Mouse (Mus musculus): Measurements from ENCODE around the gene Aldh16a1. TPM values are rescaled to one million over a fixed set of nuclear protein-coding genes. Genes with fewer than 3 reads are reported as not detected.
"Not testable (repeated sequence)": the region's sequence is repeated elsewhere in the genome, so short reads cannot be mapped to it uniquely, and the experiment has no call there.

The Aldh16a1 gene
- polyA plus RNA-seq, 1 experiment: 106 TPM

DNA sequence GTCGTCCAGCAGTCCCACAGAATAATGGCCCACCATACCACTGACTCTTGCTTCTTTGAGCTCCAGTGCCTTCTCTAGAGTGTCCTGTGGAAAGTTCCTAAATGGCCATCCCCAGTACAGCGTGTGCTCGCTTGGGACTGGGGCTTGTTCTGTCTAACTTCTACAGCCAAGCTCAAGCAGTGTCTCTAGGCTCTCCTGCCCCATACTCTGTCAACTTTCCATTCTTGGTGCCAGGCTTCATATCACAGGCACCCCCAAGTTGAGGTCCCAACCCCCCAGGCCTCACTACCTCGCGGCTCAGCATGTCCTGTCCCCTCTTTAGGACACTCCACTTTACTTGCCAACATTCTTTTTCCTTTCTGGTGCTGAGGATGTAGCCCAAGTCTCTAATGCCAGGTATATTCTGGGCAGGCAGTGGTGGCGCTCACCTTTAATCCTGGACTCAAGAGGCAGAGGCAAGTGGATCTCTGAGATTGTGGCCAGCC lies 6.0 kb upstream of the Aldh16a1 start:
- no peaks in the 10 kb centered on the region; the same call in 1 of the 2 replicates for H3K4me1 ChIP-seq (ENCODE audit: control insufficient read depth, insufficient read depth, low read length)
- no peak overlapping the region for H3K4me3 ChIP-seq (ENCODE audit: insufficient read depth, low read depth, low read length)
- no peak overlapping the region for H3K27ac ChIP-seq (ENCODE audit: insufficient read depth, low read depth, low read length)
- no peak for DNase-seq
- H3K36me3 ChIP-seq (ENCODE audit: control insufficient read depth, insufficient read depth, low read length): no peaks in the 10 kb centered on the region
- TF ChIP-seq CTCF (conservative IDR thresholded peaks at IDR 0.05; ENCODE audit: insufficient read depth, insufficient read length, low read depth, low read length) (no peak), POLR2A (IDR thresholded peaks at IDR 0.05; ENCODE audit: low read depth, low read length) (no peak)
- H3K27me3 ChIP-seq (replicated peaks; ENCODE audit: control insufficient read depth, insufficient read depth, low read length): no peaks in the 10 kb centered on the region
- 98% methylated on average over 6 of the region's 6 CpGs for WGBS

DNA sequence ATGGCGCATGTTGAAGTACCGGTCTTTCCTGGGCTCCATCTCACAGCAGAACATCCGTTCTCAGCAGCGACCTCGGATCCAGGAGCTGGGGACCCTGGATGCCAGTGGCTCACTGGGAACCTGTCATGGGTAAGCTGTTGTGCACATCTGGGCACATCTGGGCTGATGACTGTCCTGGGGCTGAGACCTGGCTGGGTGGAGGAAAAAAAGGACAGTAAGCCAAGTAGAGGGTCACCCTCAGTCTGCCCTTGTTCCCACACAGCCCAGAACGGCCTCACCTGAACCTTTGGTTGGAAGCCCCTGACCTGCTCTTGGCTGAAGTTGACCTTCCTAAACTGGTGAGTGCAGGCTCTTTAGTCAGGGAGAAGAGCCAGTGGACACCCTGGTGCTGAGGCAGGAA lies 4.6 kb upstream of the Aldh16a1 start:
- DNase-seq: no peak
- Histone ChIP-seq H3K4me3 (ENCODE audit: insufficient read depth, low read depth, low read length) (no peak overlapping the region), H3K27me3 (replicated peaks; ENCODE audit: control insufficient read depth, insufficient read depth, low read length) (no peaks in the 10 kb centered on the region), H3K36me3 (ENCODE audit: control insufficient read depth, insufficient read depth, low read length) (no peaks in the 10 kb centered on the region), H3K27ac (ENCODE audit: insufficient read depth, low read depth, low read length) (no peak overlapping the region), H3K4me1 (ENCODE audit: control insufficient read depth, insufficient read depth, low read length) (no peaks in the 10 kb centered on the region; the same call in 1 of the 2 replicates)
- TF ChIP-seq CTCF (conservative IDR thresholded peaks at IDR 0.05; ENCODE audit: insufficient read depth, insufficient read length, low read depth, low read length): no peak
- no peak for TF ChIP-seq POLR2A (IDR thresholded peaks at IDR 0.05; ENCODE audit: low read depth, low read length)
- WGBS: 88% methylated on average over 6 of the region's 6 CpGs

DNA sequence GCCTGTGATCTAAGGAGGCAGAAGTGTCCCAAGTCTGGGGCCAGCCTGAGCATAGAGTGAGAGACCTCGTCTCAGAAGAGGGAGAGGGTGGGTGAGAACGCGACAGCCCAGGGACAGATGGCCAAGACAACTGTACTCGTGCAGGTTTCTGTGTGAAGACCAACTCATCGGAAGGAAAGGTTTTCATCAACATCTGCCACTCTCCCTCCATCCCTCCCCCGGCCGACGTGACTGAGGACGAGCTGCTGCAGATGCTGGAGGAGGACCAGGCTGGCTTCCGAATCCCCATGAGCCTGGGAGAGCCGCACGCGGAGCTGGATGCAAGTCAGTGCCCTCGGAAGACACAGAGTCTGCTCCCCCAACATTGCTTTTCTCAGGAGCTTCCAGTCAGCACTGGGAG lies 3.1 kb upstream of the Aldh16a1 start:
- no peak overlapping the region for H3K27ac ChIP-seq (ENCODE audit: insufficient read depth, low read depth, low read length)
- WGBS: 87% methylated on average over 14 of the region's 14 CpGs

DNA sequence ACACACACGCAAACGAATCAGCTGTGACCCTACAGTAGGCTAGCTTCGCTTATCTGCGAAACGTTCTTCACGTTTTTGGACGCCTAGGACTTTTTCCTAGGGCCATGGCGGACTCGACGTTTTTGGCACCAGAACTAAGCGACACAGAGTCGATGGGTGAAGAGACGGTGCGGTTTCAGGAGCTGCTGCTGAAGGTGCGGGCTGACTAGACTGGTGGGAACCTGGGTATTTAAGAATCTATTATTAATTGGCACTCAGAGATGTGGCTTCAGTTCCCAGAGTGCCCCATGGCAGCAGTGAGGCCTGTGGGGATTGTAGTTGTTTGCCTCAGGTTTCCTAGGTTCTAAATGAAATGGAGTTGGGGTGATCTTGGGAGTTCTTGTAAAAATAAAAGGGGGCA lies 1.8 kb upstream of the Aldh16a1 start:
- Histone ChIP-seq H3K36me3 (ENCODE audit: control insufficient read depth, insufficient read depth, low read length) (no peaks in the 10 kb centered on the region), H3K27ac (ENCODE audit: insufficient read depth, low read depth, low read length) (no peak overlapping the region), H3K4me3 (ENCODE audit: insufficient read depth, low read depth, low read length) (no peak overlapping the region), H3K4me1 (ENCODE audit: control insufficient read depth, insufficient read depth, low read length) (no peaks in the 10 kb centered on the region), H3K27me3 (replicated peaks; ENCODE audit: control insufficient read depth, insufficient read depth, low read length) (no peaks in the 10 kb centered on the region)
- no peak for DNase-seq
- TF ChIP-seq CTCF (conservative IDR thresholded peaks at IDR 0.05; ENCODE audit: insufficient read depth, insufficient read length, low read depth, low read length): no peak
- no peak for TF ChIP-seq POLR2A (IDR thresholded peaks at IDR 0.05; ENCODE audit: low read depth, low read length)
- 94% methylated on average over 15 of the region's 15 CpGs for WGBS

More for the DNA sequence above, 3.1 kb upstream of the Aldh16a1 start:
- no peaks in the 10 kb centered on the region for H3K36me3 ChIP-seq (ENCODE audit: control insufficient read depth, insufficient read depth, low read length)
- DNase-seq: no peak
- H3K4me1 ChIP-seq (ENCODE audit: control insufficient read depth, insufficient read depth, low read length): no peaks in the 10 kb centered on the region; the same call in 1 of the 2 replicates
- TF ChIP-seq CTCF (conservative IDR thresholded peaks at IDR 0.05; ENCODE audit: insufficient read depth, insufficient read length, low read depth, low read length) (no peak), POLR2A (IDR thresholded peaks at IDR 0.05; ENCODE audit: low read depth, low read length) (no peak)
- no peaks in the 10 kb centered on the region for H3K27me3 ChIP-seq (replicated peaks; ENCODE audit: control insufficient read depth, insufficient read depth, low read length)
- no peak overlapping the region for H3K4me3 ChIP-seq (ENCODE audit: insufficient read depth, low read depth, low read length)

DNA sequence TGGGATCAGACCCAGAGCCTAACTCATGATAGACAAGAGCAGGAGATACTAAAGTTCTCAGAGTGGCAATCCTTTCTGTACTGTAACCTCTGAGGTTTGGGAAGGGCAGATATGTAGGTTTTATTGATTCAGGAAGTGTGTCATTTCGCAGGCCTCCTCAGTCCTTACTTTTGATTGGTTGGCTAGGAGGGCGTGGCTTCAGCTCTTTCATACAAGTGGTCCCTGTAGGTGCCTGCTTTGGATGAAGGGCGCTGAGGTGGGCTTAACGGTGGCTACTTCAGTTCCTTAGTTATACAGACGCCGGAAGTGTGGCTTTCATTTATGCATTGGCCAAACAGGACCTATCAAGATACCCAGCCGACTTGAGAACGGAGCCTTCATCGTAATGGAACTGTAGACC lies 1.2 kb upstream of the Aldh16a1 start:
- no peak for DNase-seq
- Histone ChIP-seq H3K36me3 (ENCODE audit: control insufficient read depth, insufficient read depth, low read length) (no peaks in the 10 kb centered on the region), H3K27ac (ENCODE audit: insufficient read depth, low read depth, low read length) (no peak overlapping the region), H3K4me1 (ENCODE audit: control insufficient read depth, insufficient read depth, low read length) (no peaks in the 10 kb centered on the region), H3K27me3 (replicated peaks; ENCODE audit: control insufficient read depth, insufficient read depth, low read length) (no peaks in the 10 kb centered on the region), H3K4me3 (ENCODE audit: insufficient read depth, low read depth, low read length) (no peak overlapping the region)
- TF ChIP-seq POLR2A (IDR thresholded peaks at IDR 0.05; ENCODE audit: low read depth, low read length) (no peak), CTCF (conservative IDR thresholded peaks at IDR 0.05; ENCODE audit: insufficient read depth, insufficient read length, low read depth, low read length) (no peak)
- WGBS: 88% methylated on average over 9 of the region's 9 CpGs

DNA sequence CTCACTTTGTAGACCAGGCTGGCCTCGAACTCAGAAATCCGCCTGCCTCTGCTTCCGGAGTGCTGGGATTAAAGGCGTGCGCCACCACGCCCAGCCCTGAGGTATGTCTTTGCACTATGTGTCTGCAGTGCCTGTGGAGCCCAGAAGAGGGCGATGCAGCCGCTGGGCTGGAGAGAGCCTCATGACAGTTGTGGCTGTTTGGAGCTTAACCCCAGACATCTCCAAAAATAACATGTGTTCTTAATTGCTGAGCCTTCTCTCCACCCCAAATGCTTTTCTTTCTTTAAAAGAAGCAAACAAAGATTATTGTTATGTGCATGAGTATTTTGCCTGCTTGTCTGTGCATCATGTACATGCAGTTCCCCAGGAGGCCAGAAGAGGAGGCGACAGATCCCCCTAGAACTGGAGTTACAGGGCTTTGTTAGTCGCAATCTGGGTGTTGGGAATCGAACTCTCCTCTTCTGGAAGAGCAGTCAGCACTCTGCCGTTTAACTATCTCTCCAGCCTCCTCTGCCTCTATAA lies 670 bp upstream of the Aldh16a1 start:
- H3K4me1 ChIP-seq (ENCODE audit: control insufficient read depth, insufficient read depth, low read length): no peaks in the 10 kb centered on the region
- no peaks in the 10 kb centered on the region for H3K36me3 ChIP-seq (ENCODE audit: control insufficient read depth, insufficient read depth, low read length)
- H3K27ac ChIP-seq (ENCODE audit: insufficient read depth, low read depth, low read length): no peak overlapping the region
- H3K4me3 ChIP-seq (ENCODE audit: insufficient read depth, low read depth, low read length): peak overlapping the region; percentile 6; the same call in 1 of the 2 replicates
- DNase-seq: peak; percentile 61
- no peaks in the 10 kb centered on the region for H3K27me3 ChIP-seq (replicated peaks; ENCODE audit: control insufficient read depth, insufficient read depth, low read length)
- TF ChIP-seq CTCF (conservative IDR thresholded peaks at IDR 0.05; ENCODE audit: insufficient read depth, insufficient read length, low read depth, low read length): peak; percentile 52
- TF ChIP-seq POLR2A (IDR thresholded peaks at IDR 0.05; ENCODE audit: low read depth, low read length): no peak
- WGBS: 71% methylated on average over 12 of the region's 12 CpGs

DNA sequence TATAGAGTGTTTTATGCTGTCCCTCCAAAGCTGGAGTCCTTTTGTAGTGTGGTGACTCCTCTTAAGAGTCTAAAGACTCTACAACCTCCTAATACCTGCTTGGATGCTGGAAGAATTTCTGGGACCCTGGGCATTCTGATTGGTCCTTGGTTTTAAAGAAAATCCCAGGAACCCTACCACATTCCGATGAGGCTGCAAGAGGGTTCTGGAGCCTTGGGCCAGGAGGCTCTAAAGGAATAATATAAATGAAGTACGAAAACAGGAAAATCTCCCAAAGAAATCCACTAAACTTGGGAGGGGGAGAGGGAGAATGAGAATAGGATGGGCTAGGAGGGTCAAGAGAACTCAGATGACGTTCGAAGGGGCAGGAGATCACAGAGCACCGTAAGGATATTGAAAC lies 798 bp downstream of the Aldh16a1 start:
- TF ChIP-seq POLR2A (IDR thresholded peaks at IDR 0.05; ENCODE audit: low read depth, low read length): no peak
- no peak for TF ChIP-seq CTCF (conservative IDR thresholded peaks at IDR 0.05; ENCODE audit: insufficient read depth, insufficient read length, low read depth, low read length)
- H3K36me3 ChIP-seq (ENCODE audit: control insufficient read depth, insufficient read depth, low read length): no peaks in the 10 kb centered on the region
- H3K27ac ChIP-seq (ENCODE audit: insufficient read depth, low read depth, low read length): peak overlapping the region; percentile 96
- peaks cover 2% of the 10 kb centered on the region; the same call in 1 of the 2 replicates for H3K4me1 ChIP-seq (ENCODE audit: control insufficient read depth, insufficient read depth, low read length)
- under 1% methylated on average over 5 of the region's 5 CpGs for WGBS
- no peaks in the 10 kb centered on the region for H3K27me3 ChIP-seq (replicated peaks; ENCODE audit: control insufficient read depth, insufficient read depth, low read length)
- H3K4me3 ChIP-seq (ENCODE audit: insufficient read depth, low read depth, low read length): peak overlapping the region; percentile 82
- DNase-seq: no peak

DNA sequence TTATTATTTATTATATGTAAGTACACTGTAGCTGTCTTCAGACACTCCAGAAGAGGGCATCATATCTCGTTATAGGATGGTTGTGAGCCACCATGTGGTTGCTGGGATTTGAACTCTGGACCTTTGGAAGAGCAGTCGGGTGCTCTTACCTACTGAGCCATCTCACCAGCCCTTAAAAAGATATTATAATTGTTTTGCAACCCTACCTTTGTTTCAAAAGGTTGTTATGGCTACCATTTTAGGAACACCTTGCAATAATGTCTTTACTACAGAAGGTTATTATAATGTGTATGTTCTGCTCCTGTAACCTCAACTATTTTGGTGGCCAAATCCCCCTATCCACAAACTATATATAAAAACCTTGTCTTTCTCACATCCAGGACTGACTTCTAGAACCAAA lies 1.3 kb downstream of the Aldh16a1 start:
- H3K4me1 ChIP-seq (ENCODE audit: control insufficient read depth, insufficient read depth, low read length); H3K27me3 ChIP-seq (replicated peaks; ENCODE audit: control insufficient read depth, insufficient read depth, low read length); H3K27ac ChIP-seq (ENCODE audit: insufficient read depth, low read depth, low read length); H3K36me3 ChIP-seq (ENCODE audit: control insufficient read depth, insufficient read depth, low read length); H3K4me3 ChIP-seq (ENCODE audit: insufficient read depth, low read depth, low read length); DNase-seq: not testable (repeated sequence)
- 63% methylated on average over 2 of the region's 2 CpGs for WGBS

All from kidney, adult 2 months (tissue).